Mouse (Mus musculus) layer of hippocampus, postnatal 36 days (tissue): ENCODE results near the gene Rpgrip1l. TPM values are rescaled to one million over a fixed set of nuclear protein-coding genes. Genes with fewer than 3 reads are reported as not detected.

Experiments used
- DNase-seq, 2 experiments: peaks; one replicate each; pipeline ENCODE4 v3.0.0; 2022
- total RNA-seq, 2 experiments: library from RNA; stranded (reverse); gene quantifications; 2 replicates each; pipeline ENCODE4 v1.2.3; 2021

The Rpgrip1l gene
- total RNA-seq, 2 experiments from 2014 or later, result 27.6 to 30.1 TPM

DNA sequence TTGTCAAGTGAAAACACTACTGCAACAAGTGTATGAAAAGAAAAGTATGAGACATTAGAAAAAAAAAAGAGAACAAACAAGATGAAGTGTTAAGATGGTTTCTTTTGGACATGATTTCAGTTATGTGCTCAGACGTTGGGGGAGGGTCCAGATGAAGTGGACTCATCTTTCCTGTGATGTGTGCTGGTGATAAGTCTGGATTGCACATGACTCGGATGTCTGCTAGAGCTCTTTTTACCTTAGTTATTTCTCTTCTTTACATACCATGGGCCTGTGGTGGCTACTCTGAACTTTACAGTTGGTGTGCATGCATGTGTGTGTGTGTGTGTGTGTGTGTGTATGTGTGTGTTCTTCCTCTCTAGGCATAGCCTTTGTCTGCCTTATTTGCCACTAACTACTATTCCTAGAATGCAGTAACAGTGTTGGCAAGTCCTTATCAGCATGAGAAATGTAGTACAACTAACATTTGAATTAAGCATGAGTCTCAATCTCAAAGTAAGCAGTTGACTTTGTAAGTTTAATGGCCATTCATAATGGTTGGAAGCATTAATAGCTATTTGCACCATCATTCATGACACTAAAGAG lies 43.6 kb downstream of the Rpgrip1l start:
- no peak for DNase-seq

DNA sequence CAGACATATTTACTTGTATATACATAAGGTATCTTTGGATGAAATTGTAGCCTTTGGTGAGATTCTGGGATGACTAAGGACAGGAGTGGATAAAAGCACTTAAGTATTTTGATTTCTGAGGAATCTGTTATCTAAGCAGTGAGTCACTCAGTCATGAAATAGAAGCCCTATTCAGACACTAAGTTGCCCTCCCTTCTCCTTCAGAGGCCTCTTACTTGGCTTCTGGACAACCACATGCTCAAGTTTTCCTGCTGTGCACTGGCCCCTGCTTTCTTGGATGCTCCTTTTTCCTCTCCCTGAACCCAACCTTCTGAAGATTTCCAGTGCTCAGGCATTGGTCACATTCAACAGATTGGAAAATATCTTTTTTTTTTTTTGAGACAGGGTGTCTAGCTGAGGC lies 48.5 kb downstream of the Rpgrip1l start:
- no peak for DNase-seq

DNA sequence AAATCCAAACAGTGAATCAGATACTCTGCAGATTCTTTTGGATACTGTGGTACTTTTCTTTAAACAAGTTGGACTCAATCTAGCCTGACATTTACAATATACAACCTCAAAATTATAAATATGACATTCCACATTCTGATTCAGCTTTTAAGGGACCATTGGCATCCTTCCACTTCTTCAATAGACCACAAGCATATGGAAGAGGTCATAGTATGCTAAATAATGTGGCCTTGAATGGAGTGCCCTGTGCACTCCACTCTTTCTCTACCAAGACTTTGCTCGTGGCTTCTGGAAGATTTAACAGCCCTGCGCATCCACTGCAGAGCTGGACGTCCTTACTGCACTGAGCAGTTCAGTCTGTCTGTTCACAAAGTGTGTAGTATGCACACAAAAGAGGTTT lies 49.1 kb downstream of the Rpgrip1l start:
- DNase-seq, result no peak

DNA sequence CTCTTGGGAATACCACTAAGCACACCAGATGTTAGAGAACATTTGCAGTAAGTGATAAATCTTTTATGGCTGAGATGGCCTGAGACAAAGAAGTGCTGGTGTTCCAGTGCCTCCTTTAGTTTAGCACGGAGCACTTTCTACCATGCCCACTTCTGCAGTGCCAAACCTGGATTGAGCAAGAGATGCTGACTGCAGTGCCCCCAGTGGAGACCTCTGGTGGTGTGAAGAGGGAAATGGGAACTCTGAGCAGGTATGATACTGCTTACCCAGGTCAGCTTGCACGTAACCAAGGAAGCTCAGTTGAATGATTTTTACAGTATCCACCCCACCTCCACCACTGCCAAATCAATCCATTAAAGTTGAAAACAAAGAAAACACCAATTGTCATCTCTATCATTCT lies 51.5 kb downstream of the Rpgrip1l start:
- DNase-seq, result no peak

DNA sequence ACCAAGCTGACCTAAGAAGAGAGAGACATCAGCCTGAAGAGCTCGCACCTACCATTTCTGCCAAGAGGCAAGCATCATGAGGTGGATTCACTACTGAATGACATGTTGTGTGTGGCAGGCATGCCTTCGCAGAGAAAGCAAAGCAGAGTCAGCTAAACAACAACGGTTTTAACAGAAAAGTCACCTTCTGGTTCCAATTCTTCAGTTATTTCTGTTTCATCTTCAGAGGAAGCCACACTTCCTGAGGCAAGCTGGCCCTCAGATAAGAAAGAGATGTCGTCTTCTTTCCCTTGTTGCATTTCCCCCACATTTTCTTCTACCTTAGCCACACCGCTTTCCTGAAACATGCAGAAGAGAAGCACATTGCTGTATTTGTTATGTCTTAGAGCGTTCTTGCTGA lies 62.1 kb downstream of the Rpgrip1l start:
- no peak for DNase-seq

DNA sequence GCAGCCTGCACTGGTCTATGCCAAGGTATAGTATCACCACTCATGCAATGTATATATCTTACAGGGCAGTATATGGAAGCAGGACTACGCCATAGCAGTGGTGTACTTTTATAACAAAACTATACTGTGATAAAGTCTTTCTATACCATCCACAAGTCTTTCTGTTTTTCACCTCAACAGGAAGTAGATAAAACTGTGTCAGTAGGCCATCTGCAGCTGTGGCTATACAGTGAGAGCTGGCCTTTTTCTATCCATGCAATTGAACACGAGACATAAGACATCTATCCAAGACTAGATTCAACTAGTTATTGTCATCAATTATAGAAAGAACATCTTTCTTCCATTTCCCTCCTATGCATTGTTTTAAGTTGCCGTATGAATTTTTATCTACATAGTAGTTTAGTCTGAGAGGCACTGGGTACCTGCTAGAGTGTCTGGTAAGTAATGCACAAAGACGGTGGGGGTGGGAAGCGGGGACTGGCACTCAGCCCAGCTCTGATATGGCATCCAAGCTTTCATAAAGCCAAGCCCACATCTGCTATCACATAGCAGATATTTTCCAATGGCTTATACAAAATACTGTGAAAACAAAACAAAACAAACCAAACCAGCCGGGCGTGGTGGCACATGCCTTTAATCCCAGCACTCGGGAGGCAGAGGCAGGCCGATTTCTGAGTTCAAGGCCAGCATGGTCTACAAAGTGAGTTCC lies 63.1 kb downstream of the Rpgrip1l start:
- DNase-seq, result no peak

GRCm38 (mm10) chr8:91245821-91246454 lies 67.1 kb downstream of the Rpgrip1l start:
- no peak for DNase-seq

GRCm38 (mm10) chr8:91242721-91243120 lies 70.3 kb downstream of the Rpgrip1l start:
- no peak for DNase-seq

DNA sequence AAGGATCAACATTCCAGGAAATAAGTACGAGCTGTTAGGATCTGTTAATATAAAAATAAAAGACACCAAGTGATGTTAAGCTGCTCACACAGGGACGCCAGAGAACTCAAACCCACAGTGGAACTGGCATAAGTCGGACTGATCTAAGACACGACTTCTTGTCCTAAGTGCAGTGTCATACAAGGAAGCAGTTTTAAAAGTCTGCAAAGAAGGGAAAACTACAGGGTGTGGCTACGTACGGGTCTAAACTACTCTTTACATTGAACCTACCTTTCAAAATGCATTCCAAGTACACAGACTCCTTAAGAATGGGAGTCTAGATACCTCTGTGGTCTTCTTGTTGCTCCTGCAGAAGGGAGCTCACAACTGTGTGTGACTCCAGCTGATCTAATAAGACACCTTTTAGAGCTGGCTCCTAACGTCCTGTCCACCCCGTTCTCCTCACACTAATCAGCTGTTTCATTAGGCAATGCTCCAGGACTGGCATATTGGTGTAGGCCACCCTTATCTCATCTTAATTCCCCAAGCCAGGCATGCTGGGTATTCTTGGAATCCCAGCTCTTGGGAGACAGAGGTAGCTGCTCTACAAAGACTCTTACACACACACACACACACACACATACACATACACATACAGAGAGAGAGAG lies 71.1 kb downstream of the Rpgrip1l start:
- DNase-seq, result no peak

GRCm38 (mm10) chr8:91241371-91241770 lies 71.7 kb downstream of the Rpgrip1l start:
- no peak for DNase-seq

GRCm38 (mm10) chr8:91237191-91237590 lies 75.9 kb downstream of the Rpgrip1l start:
- no peak for DNase-seq

GRCm38 (mm10) chr8:91234097-91234496 lies 79.0 kb downstream of the Rpgrip1l start:
- DNase-seq, result no peak

- no peak for DNase-seq
Measured at GRCm38 (mm10) chr8:91227421-91227841, 85.6 kb downstream of the Rpgrip1l start.

DNA sequence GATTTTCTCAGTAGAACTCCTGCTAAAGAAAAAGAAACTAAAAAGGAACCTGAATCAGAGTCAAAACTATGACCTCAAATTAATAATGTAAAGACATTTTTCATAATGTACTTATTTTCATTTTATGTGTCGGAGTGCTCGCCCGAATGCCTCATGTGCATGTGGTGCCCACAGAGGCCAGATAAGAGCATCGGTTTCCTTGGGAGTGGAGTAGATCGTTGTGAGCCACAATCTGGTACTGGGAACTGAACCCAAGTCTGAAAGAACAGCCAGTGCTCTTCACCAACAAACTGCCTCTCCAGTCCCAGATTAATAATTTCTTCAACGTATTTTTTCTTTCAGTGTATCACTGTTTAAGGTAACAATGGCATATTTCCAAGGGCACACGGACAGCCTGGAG lies 88.8 kb downstream of the Rpgrip1l start:
- DNase-seq, result no peak

- DNase-seq, result no peak
Measured at GRCm38 (mm10) chr8:91221841-91222240, 91.2 kb downstream of the Rpgrip1l start.

GRCm38 (mm10) chr8:91218271-91218670 lies 94.8 kb downstream of the Rpgrip1l start:
- DNase-seq, result no peak

DNA sequence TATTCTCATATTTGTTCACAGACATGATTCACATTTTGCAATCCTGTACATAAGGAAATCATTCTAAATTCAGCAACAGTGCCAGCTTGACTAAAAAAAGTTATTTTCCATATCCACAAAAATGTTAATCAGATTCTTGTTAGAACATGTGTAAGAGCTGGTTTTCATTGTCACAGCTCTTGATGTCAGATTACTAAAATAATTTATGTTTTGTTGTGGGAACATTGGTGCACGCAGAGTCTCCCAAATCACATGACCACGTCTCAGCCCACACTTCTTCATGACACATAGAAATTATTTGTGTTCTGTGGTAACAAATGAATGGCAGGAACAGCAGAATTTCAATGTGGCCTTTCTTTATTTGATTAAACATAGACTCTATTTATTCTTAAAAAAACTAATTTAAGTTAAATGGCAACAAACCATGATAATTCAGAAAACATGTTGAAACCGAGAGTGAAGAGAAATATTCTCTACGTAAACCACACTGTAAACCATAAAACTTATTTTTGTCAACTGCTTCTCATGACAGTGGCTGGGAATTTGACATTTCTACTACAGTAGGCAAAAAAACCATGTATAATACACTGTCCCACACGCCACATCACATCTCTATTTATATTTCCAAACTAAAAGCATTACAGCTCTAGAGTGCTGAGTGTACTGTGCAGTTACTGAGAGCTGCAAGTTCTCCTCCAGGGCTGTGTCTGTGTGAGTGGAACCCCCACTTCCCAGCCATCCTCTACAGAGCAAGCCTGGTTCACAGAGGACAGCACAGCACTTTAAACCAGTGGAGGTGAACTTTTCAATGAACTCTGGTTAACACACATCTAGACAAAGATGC lies 95.8 kb downstream of the Rpgrip1l start:
- no peak for DNase-seq

- no peak for DNase-seq
Measured at GRCm38 (mm10) chr8:91214287-91214686, 98.8 kb downstream of the Rpgrip1l start.

DNA sequence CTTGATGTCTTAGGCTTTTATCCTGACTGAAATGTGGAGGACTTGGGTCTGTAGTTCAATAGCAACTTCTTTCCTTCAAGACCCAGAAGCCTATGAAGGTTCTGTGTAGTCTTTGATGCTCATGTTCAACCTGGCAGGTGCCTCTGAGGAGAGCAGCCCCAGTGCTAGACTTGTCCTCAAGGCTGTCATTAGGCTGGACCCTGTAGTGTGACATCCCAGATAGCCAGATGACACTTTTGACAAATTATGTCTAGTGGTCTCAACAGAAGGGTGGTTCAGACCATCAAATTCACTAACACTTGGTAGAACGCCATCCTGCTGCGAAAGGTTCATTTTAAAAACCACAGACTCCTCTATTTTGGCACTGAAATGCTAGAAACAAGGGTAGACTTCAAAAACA lies 100.1 kb downstream of the Rpgrip1l start:
- no peak for DNase-seq

DNA sequence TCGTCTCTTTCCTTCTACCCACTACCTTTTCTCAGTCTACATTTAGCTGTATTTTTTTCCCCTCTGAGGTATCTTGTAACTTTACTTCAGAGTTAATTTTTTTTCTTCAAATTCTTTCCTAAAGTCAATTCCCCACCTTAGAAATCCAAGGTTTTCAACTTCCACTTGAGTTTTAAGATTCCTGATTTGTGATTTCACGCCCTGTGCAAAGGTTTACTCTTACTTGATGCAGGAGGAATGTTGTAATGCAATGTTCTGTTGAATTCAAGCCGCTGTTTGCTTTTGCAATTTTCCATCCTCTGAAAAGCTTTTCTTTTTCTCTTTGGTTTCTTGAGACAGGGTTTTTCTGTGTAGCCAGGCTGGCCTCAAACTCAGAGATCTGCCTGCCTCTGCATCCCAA lies 103.4 kb downstream of the Rpgrip1l start:
- no peak for DNase-seq

DNA sequence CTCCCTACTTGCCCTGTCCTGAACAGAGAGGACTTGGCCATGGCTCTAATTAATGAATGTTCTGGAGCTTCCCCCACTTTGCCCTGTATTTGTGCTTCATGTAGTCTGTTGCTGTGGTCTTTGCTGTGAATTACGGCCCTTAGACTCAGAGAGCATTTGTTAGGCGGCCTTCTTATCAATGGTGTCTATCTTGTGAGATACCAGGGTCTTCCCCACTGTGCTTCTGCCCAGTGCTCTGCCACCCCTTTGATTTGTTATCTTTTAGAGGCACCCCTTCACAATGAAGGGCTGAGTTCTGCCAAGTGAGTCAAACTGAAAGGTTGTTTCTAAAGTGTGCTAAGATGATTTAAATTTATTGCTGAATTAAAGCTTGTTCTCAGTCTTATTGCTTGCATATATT lies 105.4 kb downstream of the Rpgrip1l start:
- no peak for DNase-seq

- DNase-seq, result no peak
Measured at GRCm38 (mm10) chr8:91205897-91206296, 107.2 kb downstream of the Rpgrip1l start.

DNA sequence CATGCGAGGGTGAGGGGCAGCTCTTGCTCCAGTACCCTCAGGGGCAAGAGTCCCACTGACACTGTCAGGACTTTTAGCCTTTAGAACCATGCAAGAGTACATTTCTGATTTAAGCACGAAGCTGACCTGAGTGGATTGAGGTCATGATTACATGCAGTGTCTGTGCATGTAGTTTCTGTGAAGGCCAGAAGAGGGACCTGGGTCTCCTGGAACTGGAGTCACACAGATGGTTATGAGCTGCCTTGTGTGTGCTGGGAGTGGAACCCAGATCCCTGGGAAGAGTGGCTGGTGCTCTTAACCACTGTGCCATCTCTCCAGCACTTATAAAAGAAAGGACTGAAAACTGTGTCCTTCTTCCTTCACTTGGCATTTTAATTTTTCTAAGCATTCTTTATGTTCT lies 111.9 kb downstream of the Rpgrip1l start:
- no peak for DNase-seq
